Mouse (Mus musculus) cerebellum, adult 8-10 months (tissue): ENCODE results near the gene Sdk2.

Source experiments
- DNase-seq: peaks from one replicate; pipeline ENCODE4 v3.0.0; 2022

The Sdk2 gene

GRCm38 (mm10) chr11:113820005-113820404 is 246.8 kb downstream of the Sdk2 start:
- no peak for DNase-seq

GRCm38 (mm10) chr11:113819001-113819400 is 247.8 kb downstream of the Sdk2 start:
- no peak for DNase-seq

- DNase-seq = no peak
These were observed 249.8 kb downstream of the Sdk2 start for GRCm38 (mm10) chr11:113816971-113817548.

GRCm38 (mm10) chr11:113816439-113816838 is 250.4 kb downstream of the Sdk2 start:
- no peak for DNase-seq

- DNase-seq = no peak
These were observed 255.1 kb downstream of the Sdk2 start for GRCm38 (mm10) chr11:113811546-113812339.

GRCm38 (mm10) chr11:113810638-113811545 is 256.0 kb downstream of the Sdk2 start:
- DNase-seq = peak; percentile 79

GRCm38 (mm10) chr11:113807086-113807485 is 259.8 kb downstream of the Sdk2 start:
- DNase-seq = no peak

- DNase-seq = no peak
These were observed 260.3 kb downstream of the Sdk2 start for GRCm38 (mm10) chr11:113806382-113807077.

GRCm38 (mm10) chr11:113805974-113806373 is 260.9 kb downstream of the Sdk2 start:
- no peak for DNase-seq

GRCm38 (mm10) chr11:113803321-113803941 is 263.4 kb downstream of the Sdk2 start:
- no peak for DNase-seq

- DNase-seq = no peak
These were observed 264.4 kb downstream of the Sdk2 start for GRCm38 (mm10) chr11:113802456-113802855.

GRCm38 (mm10) chr11:113800026-113800425 is 266.8 kb downstream of the Sdk2 start:
- DNase-seq = no peak

- no peak for DNase-seq
These were observed 267.8 kb downstream of the Sdk2 start for GRCm38 (mm10) chr11:113799041-113799447.

- DNase-seq = peak; percentile 93
These were observed 268.8 kb downstream of the Sdk2 start for GRCm38 (mm10) chr11:113798011-113798410.

- DNase-seq = peak; percentile 34
These were observed 269.5 kb downstream of the Sdk2 start for GRCm38 (mm10) chr11:113797014-113797983.

- DNase-seq = no peak
These were observed 271.0 kb downstream of the Sdk2 start for GRCm38 (mm10) chr11:113795846-113796245.

- no peak for DNase-seq
These were observed 275.3 kb downstream of the Sdk2 start for GRCm38 (mm10) chr11:113791357-113792215.

GRCm38 (mm10) chr11:113789101-113789500 is 277.7 kb downstream of the Sdk2 start:
- no peak for DNase-seq

GRCm38 (mm10) chr11:113788183-113788789 is 278.6 kb downstream of the Sdk2 start:
- no peak for DNase-seq
